Mouse (Mus musculus) embryonic facial prominence, embryonic 10.5 days (tissue): ENCODE measurements around the gene Vdac2. TPM values are rescaled to one million over a fixed set of nuclear protein-coding genes. Genes with fewer than 3 reads are reported as not detected.

ENCODE experiments used
- DNase-seq: peaks from one replicate; pipeline ENCODE4 v3.0.0-alpha.2; 2017; ENCODE audit warnings: low spot score
- H3K27ac ChIP-seq: fragments of 300-500 bp; sonication (generic); replicated peaks from 2 replicates; pipeline ENCODE4 v1.5.1; 2016; ENCODE audit warnings: mild to moderate bottlenecking
- H3K27me3 ChIP-seq: fragments of 300-500 bp; sonication (generic); replicated peaks from 2 replicates; pipeline ENCODE4 v1.6.1; 2016; ENCODE audit warnings: low read depth, mild to moderate bottlenecking; ENCODE audit not compliant: poor library complexity, severe bottlenecking
- H3K36me3 ChIP-seq: fragments of 300-500 bp; sonication (generic); replicated peaks from 2 replicates; pipeline ENCODE4 v1.6.1; 2016; ENCODE audit warnings: mild to moderate bottlenecking, moderate library complexity
- H3K4me1 ChIP-seq: fragments of 300-500 bp; sonication (generic); 2 replicates; pipeline ENCODE4 v1.6.1; 2016
- H3K4me3 ChIP-seq: fragments of 300-500 bp; sonication (generic); 2 replicates; pipeline ENCODE4 v1.5.1; 2016; ENCODE audit warnings: mild to moderate bottlenecking, moderate library complexity
- H3K9me3 ChIP-seq: fragments of 300-500 bp; sonication (generic); 2 replicates; pipeline ENCODE4 v1.6.1; 2016; ENCODE audit warnings: mild to moderate bottlenecking
- WGBS: fragments of 180-500 bp; shearing (Covaris S2); methylation state at CpG from one replicate; pipeline ENCODE4 v1.1.7; 2016; 5-methylcytosine and 5-hydroxymethylcytosine counted together
- polyA plus RNA-seq: library from polyadenylated mRNA; unstranded; fragments of >200 nt; fragmentation: Nextera tagmentation; extraction: Ambion mirVana; gene quantifications from 2 replicates; pipeline ENCODE4 v1.2.1, GENCODE M21; 2016

Gene Vdac2
- polyA plus RNA-seq, 1 experiment from 2014 or later, result 286 TPM

- Histone ChIP-seq H3K4me3 (peak within 1 kb of the TSS; percentile 82), H3K36me3 (peaks cover 35% of the 10 kb centered on the region), H3K9me3 (no peaks in the 10 kb centered on the region), H3K4me1 (peaks cover 47% of the 10 kb centered on the region), H3K27ac (peak within 1 kb of the TSS; percentile 82), H3K27me3 (no peaks in the 10 kb centered on the region)
- WGBS, result under 1% methylated on average over 51 of the region's 51 CpGs
- peak; percentile 97 for DNase-seq
These were observed 23.4 kb downstream of the Vdac2 start, which contains the start of gene Comtd1 for GRCm38 (mm10) chr14:21848166-21849154. Gene Comtd1, minus strand, starts transcription at chr14:21848977.

GRCm38 (mm10) chr14:21849524-21850418 is 24.7 kb downstream of the Vdac2 start:
- Histone ChIP-seq H3K4me3 (no peak overlapping the region), H3K4me1 (peaks cover 56% of the 10 kb centered on the region), H3K36me3 (peaks cover 22% of the 10 kb centered on the region), H3K27ac (no peak overlapping the region), H3K9me3 (no peaks in the 10 kb centered on the region), H3K27me3 (no peaks in the 10 kb centered on the region)
- 86% methylated on average over 13 of the region's 13 CpGs for WGBS
- no peak for DNase-seq

GRCm38 (mm10) chr14:21850419-21851127 is 25.5 kb downstream of the Vdac2 start:
- WGBS, result 82% methylated on average over 24 of the region's 24 CpGs
- peaks cover 14% of the 10 kb centered on the region for H3K36me3 ChIP-seq
- H3K27ac ChIP-seq, result peak overlapping the region; percentile 57
- no peak for DNase-seq
- H3K9me3 ChIP-seq, result no peaks in the 10 kb centered on the region
- H3K4me1 ChIP-seq, result peaks cover 63% of the 10 kb centered on the region
- H3K27me3 ChIP-seq, result no peaks in the 10 kb centered on the region
- no peak overlapping the region for H3K4me3 ChIP-seq

- Histone ChIP-seq H3K4me1 (peaks cover 65% of the 10 kb centered on the region), H3K36me3 (no peaks in the 10 kb centered on the region), H3K4me3 (no peak overlapping the region), H3K9me3 (no peaks in the 10 kb centered on the region), H3K27ac (no peak overlapping the region), H3K27me3 (no peaks in the 10 kb centered on the region)
- whole genome bisulfite sequencing, result 84% methylated on average over 16 of the region's 16 CpGs
- no peak for DNase-seq
These were observed 27.2 kb downstream of the Vdac2 start for GRCm38 (mm10) chr14:21851996-21852791.

GRCm38 (mm10) chr14:21853456-21854109 is 28.5 kb downstream of the Vdac2 start:
- Histone ChIP-seq H3K27me3 (no peaks in the 10 kb centered on the region), H3K27ac (peak overlapping the region; percentile 83), H3K9me3 (no peaks in the 10 kb centered on the region), H3K4me3 (peak overlapping the region; percentile 48), H3K4me1 (peaks cover 51% of the 10 kb centered on the region), H3K36me3 (no peaks in the 10 kb centered on the region)
- WGBS, result 7% methylated on average over 17 of the region's 17 CpGs
- DNase-seq, result peak; percentile 89

GRCm38 (mm10) chr14:21854271-21854670 is 29.2 kb downstream of the Vdac2 start:
- peak overlapping the region; percentile 83; the same call in 1 of the 2 replicates for H3K27ac ChIP-seq
- no peaks in the 10 kb centered on the region for H3K27me3 ChIP-seq
- no peaks in the 10 kb centered on the region for H3K36me3 ChIP-seq
- no peak overlapping the region for H3K4me3 ChIP-seq
- peaks cover 51% of the 10 kb centered on the region for H3K4me1 ChIP-seq
- 81% methylated on average over 9 of the region's 9 CpGs for WGBS
- no peak for DNase-seq
- no peaks in the 10 kb centered on the region for H3K9me3 ChIP-seq

- H3K9me3 ChIP-seq, result no peaks in the 10 kb centered on the region
- no peaks in the 10 kb centered on the region for H3K36me3 ChIP-seq
- peaks cover 43% of the 10 kb centered on the region for H3K4me1 ChIP-seq
- H3K4me3 ChIP-seq, result no peak overlapping the region
- peak overlapping the region; percentile 55; the same call in 1 of the 2 replicates for H3K27ac ChIP-seq
- DNase-seq, result no peak
- 22% methylated on average over 3 of the region's 3 CpGs for WGBS
- H3K27me3 ChIP-seq, result no peaks in the 10 kb centered on the region
These were observed 30.9 kb downstream of the Vdac2 start for GRCm38 (mm10) chr14:21855961-21856360.

GRCm38 (mm10) chr14:21856886-21857285 is 31.8 kb downstream of the Vdac2 start:
- 83% methylated on average over 14 of the region's 14 CpGs for WGBS

GRCm38 (mm10) chr14:21866291-21866690 is 41.3 kb downstream of the Vdac2 start:
- Histone ChIP-seq H3K27ac (no peak overlapping the region; the same call in 1 of the 2 replicates), H3K4me1 (peaks cover 12% of the 10 kb centered on the region), H3K27me3 (no peaks in the 10 kb centered on the region), H3K9me3 (no peaks in the 10 kb centered on the region), H3K36me3 (no peaks in the 10 kb centered on the region), H3K4me3 (no peak overlapping the region)
- DNase-seq, result no peak
- WGBS, result 47% methylated on average over 7 of the region's 7 CpGs

More at GRCm38 (mm10) chr14:21856886-21857285, 31.8 kb downstream of the Vdac2 start:
- DNase-seq, result no peak
- H3K4me3 ChIP-seq, result no peak overlapping the region
- no peaks in the 10 kb centered on the region for H3K27me3 ChIP-seq
- no peak overlapping the region for H3K27ac ChIP-seq
- no peaks in the 10 kb centered on the region for H3K9me3 ChIP-seq
- H3K36me3 ChIP-seq, result no peaks in the 10 kb centered on the region
- peaks cover 37% of the 10 kb centered on the region for H3K4me1 ChIP-seq

- Histone ChIP-seq H3K9me3 (no peaks in the 10 kb centered on the region), H3K4me3 (no peak overlapping the region), H3K27ac (no peak overlapping the region), H3K4me1 (peaks cover 12% of the 10 kb centered on the region), H3K27me3 (no peaks in the 10 kb centered on the region), H3K36me3 (no peaks in the 10 kb centered on the region)
- DNase-seq, result no peak
- WGBS, result 78% methylated on average over 7 of the region's 7 CpGs
These were observed 41.8 kb downstream of the Vdac2 start for GRCm38 (mm10) chr14:21866816-21867215.

- Histone ChIP-seq H3K9me3 (no peaks in the 10 kb centered on the region), H3K36me3 (no peaks in the 10 kb centered on the region), H3K27me3 (no peaks in the 10 kb centered on the region), H3K4me3 (no peak overlapping the region), H3K4me1 (peaks cover 21% of the 10 kb centered on the region), H3K27ac (no peak overlapping the region)
- DNase-seq, result no peak
- 82% methylated on average over 2 of the region's 2 CpGs for WGBS
These were observed 65.4 kb downstream of the Vdac2 start for GRCm38 (mm10) chr14:21890430-21890829.
